Mouse (Mus musculus): ENCODE data around the gene Cabp2. TPM values are rescaled to one million over a fixed set of nuclear protein-coding genes. Genes with fewer than 3 reads are reported as not detected.
"Not testable (repeated sequence)": the region's sequence is repeated elsewhere in the genome, so short reads cannot be mapped to it uniquely, and the experiment has no call there.

Gene Cabp2
- polyA plus RNA-seq, 1 experiment from 2014 or later: not detected

DNA sequence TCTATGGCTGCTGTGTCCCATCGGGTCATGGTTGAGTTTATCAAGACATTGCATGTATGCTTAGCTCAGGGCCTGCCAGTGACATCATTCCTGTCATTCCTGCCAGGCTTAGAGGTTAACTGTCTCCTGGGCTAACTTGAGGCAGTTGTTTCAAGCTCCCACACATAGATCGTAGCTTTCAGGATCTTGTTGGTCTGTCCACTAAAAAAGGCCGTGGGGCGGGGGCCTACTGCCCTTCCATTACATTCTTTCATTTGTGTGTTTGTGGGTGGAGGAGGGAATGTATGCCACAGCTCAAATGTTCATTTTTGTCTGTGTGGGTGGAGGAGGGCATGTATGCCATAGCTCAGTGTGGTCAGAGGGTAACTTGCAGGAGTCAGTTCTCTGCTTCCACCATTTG, 48.7 kb downstream of the Cabp2 start:
- H3K4me3 ChIP-seq (ENCODE audit: low read depth, low read length): no peak overlapping the region
- peaks cover 38% of the 10 kb centered on the region for H3K36me3 ChIP-seq (ENCODE audit: control insufficient read depth, insufficient read depth, low read length)
- H3K27ac ChIP-seq (ENCODE audit: low read depth, low read length): no peak overlapping the region
- H3K4me2 ChIP-seq (ENCODE audit: low read depth, low read length): no peak overlapping the region
- H3K9me3 ChIP-seq (ENCODE audit: control insufficient read depth, low read length): no peaks in the 10 kb centered on the region
- H3K9ac ChIP-seq (replicated peaks; ENCODE audit: low read depth, low read length): no peak overlapping the region
- 90% methylated on average over 4 of the region's 4 CpGs for WGBS
- no peak for ATAC-seq (ENCODE audit: low read depth)
- no peaks in the 10 kb centered on the region for H3K27me3 ChIP-seq (ENCODE audit: control insufficient read depth, insufficient read depth, low read length)
- peaks cover 6% of the 10 kb centered on the region for H3K4me1 ChIP-seq (ENCODE audit: control insufficient read depth, insufficient read depth, low read length)

DNA sequence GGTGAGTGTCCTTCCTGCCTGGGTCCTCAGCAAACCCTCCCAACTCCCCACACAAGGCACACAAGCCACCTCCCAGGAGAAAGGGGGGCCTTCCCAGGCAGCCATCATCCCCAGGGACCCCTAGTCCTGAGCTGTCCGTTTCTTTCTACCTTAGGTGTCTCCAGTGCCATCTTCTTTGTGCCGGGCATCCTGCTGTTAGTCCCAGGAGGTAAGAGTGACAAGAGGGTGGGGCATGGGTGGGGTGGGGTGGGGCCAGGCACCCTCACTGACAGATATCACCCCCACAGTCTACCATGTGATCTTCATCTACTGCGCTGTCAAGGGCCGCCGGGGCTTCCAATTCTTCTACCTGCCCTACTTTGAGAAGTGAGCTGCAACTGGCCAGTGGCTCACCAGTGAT, 49.7 kb downstream of the Cabp2 start:
- peaks cover 6% of the 10 kb centered on the region for H3K4me1 ChIP-seq (ENCODE audit: control insufficient read depth, insufficient read depth, low read length)
- no peak overlapping the region for H3K27ac ChIP-seq (ENCODE audit: low read depth, low read length)
- H3K27me3 ChIP-seq (ENCODE audit: control insufficient read depth, insufficient read depth, low read length): no peaks in the 10 kb centered on the region
- peaks cover 38% of the 10 kb centered on the region for H3K36me3 ChIP-seq (ENCODE audit: control insufficient read depth, insufficient read depth, low read length)
- H3K9ac ChIP-seq (replicated peaks; ENCODE audit: low read depth, low read length): no peak overlapping the region
- H3K4me2 ChIP-seq (ENCODE audit: low read depth, low read length): no peak overlapping the region
- H3K4me3 ChIP-seq (ENCODE audit: low read depth, low read length): no peak overlapping the region
- whole genome bisulfite sequencing: 92% methylated on average over 5 of the region's 5 CpGs
- ATAC-seq (ENCODE audit: low read depth): no peak
- H3K9me3 ChIP-seq (ENCODE audit: control insufficient read depth, low read length): no peaks in the 10 kb centered on the region

DNA sequence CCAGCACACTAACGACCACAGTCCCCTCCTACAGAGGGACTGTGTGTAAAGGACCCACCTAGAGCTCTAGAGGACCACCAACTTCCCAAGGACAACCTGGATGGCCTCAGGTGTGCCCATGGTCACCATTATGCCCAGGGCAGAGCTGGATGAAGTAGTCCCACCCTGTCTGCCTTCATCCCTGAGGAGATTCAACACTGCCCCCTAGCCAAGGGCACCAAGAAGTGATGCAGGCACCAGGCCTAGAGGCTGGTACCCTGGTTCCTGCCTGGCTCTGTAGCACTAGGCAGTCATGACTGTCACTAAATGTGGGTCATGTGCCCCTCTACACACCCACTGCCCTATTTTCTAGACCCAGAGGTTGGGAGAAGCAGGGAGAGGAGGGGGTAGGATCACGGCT, 50.4 kb downstream of the Cabp2 start:
- no peak overlapping the region for H3K27ac ChIP-seq (ENCODE audit: low read depth, low read length)

DNA sequence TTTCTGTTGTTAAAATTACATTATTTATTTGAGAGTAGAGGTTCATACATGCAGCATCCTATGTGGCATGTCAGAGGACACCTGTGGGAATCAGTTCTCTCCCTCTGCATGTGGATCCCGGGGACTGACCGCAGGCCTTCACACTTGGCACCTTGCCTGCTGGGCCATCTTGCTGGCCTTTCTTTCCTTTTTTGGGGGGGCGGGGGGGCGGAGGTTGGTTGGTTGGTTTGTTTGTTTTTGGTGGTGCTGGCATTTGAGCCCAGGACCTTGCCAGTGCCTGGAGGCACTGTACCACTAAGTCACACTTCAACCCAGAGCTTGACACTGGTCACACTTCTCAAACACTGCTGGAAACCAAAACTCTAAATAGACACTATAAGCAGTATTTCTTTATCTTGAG, 53.0 kb downstream of the Cabp2 start:
- no peak for ATAC-seq (ENCODE audit: low read depth)
- no peaks in the 10 kb centered on the region for H3K27me3 ChIP-seq (ENCODE audit: control insufficient read depth, insufficient read depth, low read length)
- no peak overlapping the region for H3K27ac ChIP-seq (ENCODE audit: low read depth, low read length)
- H3K9ac ChIP-seq (replicated peaks; ENCODE audit: low read depth, low read length): no peak overlapping the region
- H3K4me3 ChIP-seq (ENCODE audit: low read depth, low read length): no peak overlapping the region
- H3K9me3 ChIP-seq (ENCODE audit: control insufficient read depth, low read length): no peaks in the 10 kb centered on the region
- no peak overlapping the region for H3K4me2 ChIP-seq (ENCODE audit: low read depth, low read length)
- WGBS: 94% methylated on average over 4 of the region's 4 CpGs
- peaks cover 29% of the 10 kb centered on the region for H3K36me3 ChIP-seq (ENCODE audit: control insufficient read depth, insufficient read depth, low read length)
- H3K4me1 ChIP-seq (ENCODE audit: control insufficient read depth, insufficient read depth, low read length): no peaks in the 10 kb centered on the region

More for the DNA sequence above, 50.4 kb downstream of the Cabp2 start:
- no peak overlapping the region for H3K4me2 ChIP-seq (ENCODE audit: low read depth, low read length)
- H3K36me3 ChIP-seq (ENCODE audit: control insufficient read depth, insufficient read depth, low read length): peaks cover 38% of the 10 kb centered on the region
- H3K4me1 ChIP-seq (ENCODE audit: control insufficient read depth, insufficient read depth, low read length): peaks cover 4% of the 10 kb centered on the region
- H3K27me3 ChIP-seq (ENCODE audit: control insufficient read depth, insufficient read depth, low read length): no peaks in the 10 kb centered on the region
- no peak overlapping the region for H3K9ac ChIP-seq (replicated peaks; ENCODE audit: low read depth, low read length)
- 95% methylated on average over 2 of the region's 2 CpGs for WGBS
- ATAC-seq (ENCODE audit: low read depth): no peak
- H3K4me3 ChIP-seq (ENCODE audit: low read depth, low read length): no peak overlapping the region
- H3K9me3 ChIP-seq (ENCODE audit: control insufficient read depth, low read length): no peaks in the 10 kb centered on the region

GRCm38 (mm10) chr19:4135229-4135962, 54.0 kb downstream of the Cabp2 start:
- not testable (repeated sequence) for H3K9me3 ChIP-seq (ENCODE audit: control insufficient read depth, low read length); H3K9ac ChIP-seq (replicated peaks; ENCODE audit: low read depth, low read length); H3K4me2 ChIP-seq (ENCODE audit: low read depth, low read length); H3K4me3 ChIP-seq (ENCODE audit: low read depth, low read length); H3K27ac ChIP-seq (ENCODE audit: low read depth, low read length); H3K27me3 ChIP-seq (ENCODE audit: control insufficient read depth, insufficient read depth, low read length); H3K4me1 ChIP-seq (ENCODE audit: control insufficient read depth, insufficient read depth, low read length); ATAC-seq (ENCODE audit: low read depth)
- 81% methylated on average over 6 of the region's 6 CpGs for WGBS
- peaks cover 20% of the 10 kb centered on the region for H3K36me3 ChIP-seq (ENCODE audit: control insufficient read depth, insufficient read depth, low read length)

DNA sequence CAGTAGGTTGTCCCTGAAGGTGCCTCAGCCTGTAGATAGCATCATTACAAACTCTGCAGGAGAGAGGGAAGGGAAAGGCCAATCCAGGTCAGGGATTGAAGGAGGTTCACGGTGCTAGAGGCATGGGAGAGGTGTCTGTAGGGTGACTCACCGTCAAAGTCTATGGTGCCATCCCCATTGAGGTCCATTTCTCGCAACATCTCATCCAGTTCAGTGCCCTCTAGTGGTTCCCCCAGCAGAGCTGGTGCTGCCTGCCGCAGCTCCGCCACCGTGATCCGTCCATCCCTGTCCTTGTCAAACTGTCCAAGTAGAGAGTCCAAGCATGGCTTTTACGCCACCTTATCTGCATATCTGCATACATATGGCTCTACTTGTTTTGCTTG, 54.6 kb downstream of the Cabp2 start:
- H3K4me3 ChIP-seq (ENCODE audit: low read depth, low read length); H3K9me3 ChIP-seq (ENCODE audit: control insufficient read depth, low read length); H3K27me3 ChIP-seq (ENCODE audit: control insufficient read depth, insufficient read depth, low read length); H3K4me2 ChIP-seq (ENCODE audit: low read depth, low read length); H3K9ac ChIP-seq (replicated peaks; ENCODE audit: low read depth, low read length); H3K4me1 ChIP-seq (ENCODE audit: control insufficient read depth, insufficient read depth, low read length); ATAC-seq (ENCODE audit: low read depth); H3K27ac ChIP-seq (ENCODE audit: low read depth, low read length): not testable (repeated sequence)
- 19% methylated on average over 8 of the region's 8 CpGs for WGBS
- peaks cover 20% of the 10 kb centered on the region for H3K36me3 ChIP-seq (ENCODE audit: control insufficient read depth, insufficient read depth, low read length)

DNA sequence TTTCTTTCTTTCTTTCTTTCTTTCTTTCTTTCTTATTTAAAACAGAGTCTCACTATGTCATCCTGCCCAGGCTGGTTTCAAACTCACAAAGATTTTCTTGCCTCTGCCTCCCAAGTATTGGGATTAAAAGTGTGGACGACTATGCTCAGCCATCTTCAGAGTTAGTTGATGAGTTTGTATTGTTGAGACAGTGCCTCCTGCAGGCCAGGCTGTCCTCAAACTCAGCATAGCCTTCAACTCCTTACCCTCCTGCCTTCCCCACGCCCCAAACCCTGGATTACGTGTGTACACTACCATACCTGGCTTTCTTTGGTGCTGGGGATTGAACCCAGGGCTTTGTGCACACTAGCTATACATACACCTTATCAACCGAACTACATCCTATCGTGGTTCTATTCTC, 55.1 kb downstream of the Cabp2 start:
- H3K4me2 ChIP-seq (ENCODE audit: low read depth, low read length): no peak overlapping the region
- H3K9ac ChIP-seq (replicated peaks; ENCODE audit: low read depth, low read length): no peak overlapping the region
- no peak overlapping the region for H3K27ac ChIP-seq (ENCODE audit: low read depth, low read length)
- WGBS: 75% methylated on average over 5 of the region's 5 CpGs
- ATAC-seq (ENCODE audit: low read depth): no peak
- peaks cover 15% of the 10 kb centered on the region for H3K36me3 ChIP-seq (ENCODE audit: control insufficient read depth, insufficient read depth, low read length)
- no peaks in the 10 kb centered on the region for H3K4me1 ChIP-seq (ENCODE audit: control insufficient read depth, insufficient read depth, low read length)
- H3K4me3 ChIP-seq (ENCODE audit: low read depth, low read length): no peak overlapping the region
- H3K27me3 ChIP-seq (ENCODE audit: control insufficient read depth, insufficient read depth, low read length): no peaks in the 10 kb centered on the region
- no peaks in the 10 kb centered on the region for H3K9me3 ChIP-seq (ENCODE audit: control insufficient read depth, low read length)

Other genes starting within 250 kb of the Cabp2 start
- gene Chka, start 229.8 kb upstream of the Cabp2 start, polyA plus RNA-seq (2014; fragmentation: Nextera tagmentation; extraction: Ambion mirVana): 61.2 and 71.1 TPM in 2 replicates
- 8.6 and 16.7 TPM in 2 replicates for gene Tcirg1, start 174.4 kb upstream of the Cabp2 start, polyA plus RNA-seq (2014; fragmentation: Nextera tagmentation; extraction: Ambion mirVana)
- gene Ndufs8, start 168.8 kb upstream of the Cabp2 start, polyA plus RNA-seq (2014; fragmentation: Nextera tagmentation; extraction: Ambion mirVana): 316 and 358 TPM in 2 replicates
- 2.1 and 3.1 TPM in 2 replicates for gene Aldh3b1, start 151.8 kb upstream of the Cabp2 start, polyA plus RNA-seq (2014; fragmentation: Nextera tagmentation; extraction: Ambion mirVana)
- gene Unc93b1, start 146.4 kb upstream of the Cabp2 start, polyA plus RNA-seq (2014; fragmentation: Nextera tagmentation; extraction: Ambion mirVana): 4.6 and 8.9 TPM in 2 replicates
- not detected in 2 replicates for gene Aldh3b3, start 122.9 kb upstream of the Cabp2 start, polyA plus RNA-seq (2014; fragmentation: Nextera tagmentation; extraction: Ambion mirVana)
- gene Aldh3b2, start 109.2 kb upstream of the Cabp2 start, polyA plus RNA-seq (2014; fragmentation: Nextera tagmentation; extraction: Ambion mirVana): 0.15 and 0.40 TPM in 2 replicates
- gene Acy3, start 95.0 kb upstream of the Cabp2 start, polyA plus RNA-seq (2014; fragmentation: Nextera tagmentation; extraction: Ambion mirVana): 1.6 and 3.0 TPM in 2 replicates
- not detected in 2 replicates for gene Tbx10, start 88.8 kb upstream of the Cabp2 start, polyA plus RNA-seq (2014; fragmentation: Nextera tagmentation; extraction: Ambion mirVana)
- 29.4 and 33.7 TPM in 2 replicates for gene Nudt8, start 81.0 kb upstream of the Cabp2 start, polyA plus RNA-seq (2014; fragmentation: Nextera tagmentation; extraction: Ambion mirVana)
- gene Gm49405, start 81.0 kb upstream of the Cabp2 start, polyA plus RNA-seq (2014; fragmentation: Nextera tagmentation; extraction: Ambion mirVana): 3.8 and 4.9 TPM in 2 replicates
- 6.2 and 6.5 TPM in 2 replicates for gene Doc2g, start 78.3 kb upstream of the Cabp2 start, polyA plus RNA-seq (2014; fragmentation: Nextera tagmentation; extraction: Ambion mirVana)
- gene Ndufv1, start 68.8 kb upstream of the Cabp2 start, polyA plus RNA-seq (2014; fragmentation: Nextera tagmentation; extraction: Ambion mirVana): 241 and 262 TPM in 2 replicates
- 437 and 484 TPM in 2 replicates for gene Gstp1, start 43.6 kb upstream of the Cabp2 start, polyA plus RNA-seq (2014; fragmentation: Nextera tagmentation; extraction: Ambion mirVana)
- 2.4 TPM in 1 of 2 replicates, not detected in the other for gene Gstp2, start 35.6 kb upstream of the Cabp2 start, polyA plus RNA-seq (2014; fragmentation: Nextera tagmentation; extraction: Ambion mirVana)
- gene Gstp3, start 22.0 kb upstream of the Cabp2 start, polyA plus RNA-seq (2014; fragmentation: Nextera tagmentation; extraction: Ambion mirVana): not detected in 2 replicates
- 78.3 and 81.1 TPM in 2 replicates for gene Cdk2ap2, start 15.6 kb downstream of the Cabp2 start, polyA plus RNA-seq (2014; fragmentation: Nextera tagmentation; extraction: Ambion mirVana)
- gene Pitpnm1, start 18.4 kb downstream of the Cabp2 start, polyA plus RNA-seq (2014; fragmentation: Nextera tagmentation; extraction: Ambion mirVana): 65.1 and 76.5 TPM in 2 replicates
- 98.8 and 110 TPM in 2 replicates for gene Aip, start 44.3 kb downstream of the Cabp2 start, polyA plus RNA-seq (2014; fragmentation: Nextera tagmentation; extraction: Ambion mirVana)
- gene Gpr152, start 58.2 kb downstream of the Cabp2 start, polyA plus RNA-seq (2014; fragmentation: Nextera tagmentation; extraction: Ambion mirVana): not detected in 2 replicates
- 0.13 and 0.31 TPM in 2 replicates for gene Cabp4, start 62.5 kb downstream of the Cabp2 start, polyA plus RNA-seq (2014; fragmentation: Nextera tagmentation; extraction: Ambion mirVana)
- 86.9 and 105 TPM in 2 replicates for gene Coro1b, start 67.0 kb downstream of the Cabp2 start, polyA plus RNA-seq (2014; fragmentation: Nextera tagmentation; extraction: Ambion mirVana)
- gene Ptprcap, start 72.0 kb downstream of the Cabp2 start, polyA plus RNA-seq (2014; fragmentation: Nextera tagmentation; extraction: Ambion mirVana): 0.51 and 1.0 TPM in 2 replicates
- gene Rps6kb2, start 81.8 kb downstream of the Cabp2 start, polyA plus RNA-seq (2014; fragmentation: Nextera tagmentation; extraction: Ambion mirVana): 40.9 and 45.1 TPM in 2 replicates
- gene Carns1, start 93.9 kb downstream of the Cabp2 start, polyA plus RNA-seq (2014; fragmentation: Nextera tagmentation; extraction: Ambion mirVana): 3.0 and 6.1 TPM in 2 replicates
- gene Tbc1d10c, start 109.7 kb downstream of the Cabp2 start, polyA plus RNA-seq (2014; fragmentation: Nextera tagmentation; extraction: Ambion mirVana): 0.79 and 1.1 TPM in 2 replicates
- 574 and 606 TPM in 2 replicates for gene Ppp1ca, start 110.5 kb downstream of the Cabp2 start, polyA plus RNA-seq (2014; fragmentation: Nextera tagmentation; extraction: Ambion mirVana)
- 23.0 and 23.7 TPM in 2 replicates for gene Rad9a, start 120.1 kb downstream of the Cabp2 start, polyA plus RNA-seq (2014; fragmentation: Nextera tagmentation; extraction: Ambion mirVana)
- gene Clcf1, start 132.7 kb downstream of the Cabp2 start, polyA plus RNA-seq (2014; fragmentation: Nextera tagmentation; extraction: Ambion mirVana): 0.78 and 1.5 TPM in 2 replicates
- gene AC109138.7, start 132.8 kb downstream of the Cabp2 start, polyA plus RNA-seq (2014; fragmentation: Nextera tagmentation; extraction: Ambion mirVana): not detected in 2 replicates
- gene Pold4, start 150.3 kb downstream of the Cabp2 start, polyA plus RNA-seq (2014; fragmentation: Nextera tagmentation; extraction: Ambion mirVana): 21.1 and 22.6 TPM in 2 replicates
- gene Ssh3, start 187.6 kb downstream of the Cabp2 start, polyA plus RNA-seq (2014; fragmentation: Nextera tagmentation; extraction: Ambion mirVana): 12.2 and 14.0 TPM in 2 replicates
- gene Ankrd13d, start 201.6 kb downstream of the Cabp2 start, polyA plus RNA-seq (2014; fragmentation: Nextera tagmentation; extraction: Ambion mirVana): 50.7 and 62.9 TPM in 2 replicates
- gene Grk2, start 224.6 kb downstream of the Cabp2 start, polyA plus RNA-seq (2014; fragmentation: Nextera tagmentation; extraction: Ambion mirVana): 33.0 and 34.3 TPM in 2 replicates